In genomic region chr4:97805255-97805654, GRCm38 (mm10) we compare ENCODE assay signal across 18 mouse cellular contexts. TPM values are rescaled to one million over a fixed set of nuclear protein-coding genes. Genes with fewer than 3 reads are reported as not detected.
DNase-seq lines count a peak whose midpoint lies in the region; ATAC-seq and TF ChIP-seq lines count a peak whose summit lies in the region.
"Had no signal": no experiment of that assay in that cellular context is flagged by ENCODE, and none has a peak within 500 bp of the region (broad histone marks: within the 10 kb centered on the region; RNA-seq: fewer than 3 reads in every experiment).

No protein-coding gene starts in this region.

- H3K4me1 ChIP-seq in heart, postnatal 0 days (ENCODE audit: control insufficient read depth, insufficient read depth): peaks cover 25% of the 10 kb centered on the region
- H3K4me1 ChIP-seq in lung, embryonic 15.5 days: peaks cover 20% of the 10 kb centered on the region
- H3K4me1 ChIP-seq in forebrain, postnatal 0 days (ENCODE audit: insufficient read depth): peaks cover 10% of the 10 kb centered on the region; the same call in 1 of the 2 replicates
- H3K4me1 ChIP-seq: embryonic facial prominence, embryonic 15.5 days; intestine, embryonic 15.5 days had no signal

- TF ChIP-seq CTCF in heart, postnatal 0 days (IDR thresholded peaks at IDR 0.05; ENCODE audit: low read depth): no peak
- TF ChIP-seq CTCF in forebrain, postnatal 0 days (IDR thresholded peaks at IDR 0.05; ENCODE audit: low read depth): no peak

- H3K36me3 ChIP-seq in heart, postnatal 0 days (replicated peaks; ENCODE audit: control insufficient read depth, insufficient read depth, low read length): peaks cover 7% of the 10 kb centered on the region; the same call in 1 of the 2 replicates
- peaks cover 14% of the 10 kb centered on the region for H3K36me3 ChIP-seq in lung, embryonic 15.5 days
- no peaks in the 10 kb centered on the region for H3K36me3 ChIP-seq in forebrain, postnatal 0 days (ENCODE audit: insufficient read depth)
- H3K36me3 ChIP-seq: intestine, embryonic 15.5 days had no signal

- no peak overlapping the region for H3K9ac ChIP-seq in heart, postnatal 0 days (replicated peaks; ENCODE audit: low read depth, low read length)
- H3K9ac ChIP-seq in lung, embryonic 15.5 days: no peak overlapping the region
- no peak overlapping the region for H3K9ac ChIP-seq in forebrain, postnatal 0 days
- H3K9ac ChIP-seq: embryonic facial prominence, embryonic 15.5 days; intestine, embryonic 15.5 days; liver, embryonic 14.5 days; stomach, embryonic 15.5 days had no signal

- no peaks in the 10 kb centered on the region for H3K27me3 ChIP-seq in heart, postnatal 0 days (ENCODE audit: control insufficient read depth, insufficient read depth, low read length)
- no peaks in the 10 kb centered on the region for H3K27me3 ChIP-seq in lung, embryonic 15.5 days
- no peaks in the 10 kb centered on the region for H3K27me3 ChIP-seq in forebrain, postnatal 0 days (ENCODE audit: insufficient read depth, low read length)
- H3K27me3 ChIP-seq: embryonic facial prominence, embryonic 15.5 days; intestine, embryonic 15.5 days; stomach, embryonic 15.5 days had no signal

- 6% methylated on average over 2 of the region's 2 CpGs for WGBS in heart, postnatal 0 days
- 25% methylated on average over 2 of the region's 2 CpGs for WGBS in lung, embryonic 15.5 days
- 16% methylated on average over 2 of the region's 2 CpGs for WGBS in forebrain, postnatal 0 days

- H3K4me3 ChIP-seq in heart, postnatal 0 days (ENCODE audit: low read depth, low read length): 0 out of 2 replicates have a peak overlapping the region, but pooled peaks have one; percentile 7
- H3K4me3 ChIP-seq in lung, embryonic 15.5 days: no peak overlapping the region
- no peak overlapping the region for H3K4me3 ChIP-seq in forebrain, postnatal 0 days (ENCODE audit: low read depth, low read length)
- H3K4me3 ChIP-seq: embryonic facial prominence, embryonic 15.5 days; intestine, embryonic 15.5 days; stomach, embryonic 15.5 days had no signal

- ATAC-seq in heart, postnatal 0 days (ENCODE audit: insufficient read depth, low read depth): no peak
- no peak for ATAC-seq in lung, embryonic 15.5 days (ENCODE audit: borderline replicate concordance, extremely low read depth, low FRiP score, low TSS enrichment)
- ATAC-seq in forebrain, postnatal 0 days: peak; percentile 42; the same call in 1 of the 2 replicates
- ATAC-seq: intestine, embryonic 15.5 days had no signal

- H3K27ac ChIP-seq in heart, postnatal 0 days (ENCODE audit: low read depth): peak overlapping the region; percentile 43
- H3K27ac ChIP-seq in lung, embryonic 15.5 days: 0 out of 2 replicates have a peak overlapping the region, but pooled peaks have one; percentile 44
- H3K27ac ChIP-seq in forebrain, postnatal 0 days (ENCODE audit: low read depth, low read length): 0 out of 2 replicates have a peak overlapping the region, but pooled peaks have one; percentile 9
- H3K27ac ChIP-seq: embryonic facial prominence, embryonic 15.5 days; intestine, embryonic 15.5 days; liver, embryonic 14.5 days; stomach, embryonic 15.5 days had no signal

- TF ChIP-seq EP300 in heart, postnatal 0 days (IDR thresholded peaks at IDR 0.05; ENCODE audit: low read depth): no peak

- H3K9me3 ChIP-seq in heart, postnatal 0 days (replicated peaks; ENCODE audit: control insufficient read depth, low read length): no peaks in the 10 kb centered on the region
- H3K9me3 ChIP-seq in lung, embryonic 15.5 days: no peaks in the 10 kb centered on the region
- H3K9me3 ChIP-seq in forebrain, postnatal 0 days (ENCODE audit: low read length): no peaks in the 10 kb centered on the region
- H3K9me3 ChIP-seq: embryonic facial prominence, embryonic 15.5 days; intestine, embryonic 15.5 days; stomach, embryonic 15.5 days had no signal

- intact Hi-C loops in heart, postnatal 36 days (cut with DNase I): no loop called here

- peak; percentile 54 to 74 for DNase-seq in cerebellum, postnatal 14 days
- no peak for DNase-seq in cerebellum, adult 8-10 months
- no peak for DNase-seq in heart, postnatal 0 days (ENCODE audit: low spot score)
- no peak for DNase-seq in heart, postnatal 36 days
- DNase-seq in lung, postnatal 14 days: no peak
- no peak for DNase-seq in forebrain, postnatal 0 days
- no peak for DNase-seq in B cell, adult 2 months
- DNase-seq: adrenal gland, adult 8-10 months; kidney, postnatal 25 days; retina, postnatal 1 day; thymus, postnatal 36 days had no signal

- H3K4me2 ChIP-seq in heart, postnatal 0 days (ENCODE audit: low read depth, low read length): peak overlapping the region; percentile 18; the same call in 1 of the 2 replicates
- no peak overlapping the region for H3K4me2 ChIP-seq in lung, embryonic 15.5 days
- H3K4me2 ChIP-seq in forebrain, postnatal 0 days (ENCODE audit: low read depth): no peak overlapping the region
- H3K4me2 ChIP-seq: embryonic facial prominence, embryonic 15.5 days; intestine, embryonic 15.5 days; stomach, embryonic 15.5 days had no signal

RNA-seq across cellular contexts. Expression of gene E130114P18Rik, which starts 27.4 kb away (rescaled TPM):
- total RNA-seq in heart, postnatal 0 days (2014; rRNA removed; ENCODE audit: low replicate concordance): not detected in 2 replicates
- polyA plus RNA-seq in heart, postnatal 0 days (2015; fragmentation: Nextera tagmentation; extraction: Ambion mirVana): 0.45 and 0.52 TPM in 2 replicates
- total RNA-seq in heart, postnatal 36 days (2021): under 1 TPM in 1 of 2 experiments, not detected in 1; 0.28 TPM
- 0.44 and 0.99 TPM in 2 replicates for polyA plus RNA-seq in lung, embryonic 15.5 days (2015; fragmentation: Nextera tagmentation; extraction: Ambion mirVana)
- total RNA-seq in forebrain, postnatal 0 days (2014; rRNA removed): 12.9 and 15.2 TPM in 2 replicates
- polyA plus RNA-seq in forebrain, postnatal 0 days (2015; fragmentation: Nextera tagmentation; extraction: Ambion mirVana): 19.3 and 20.7 TPM in 2 replicates
- total RNA-seq: megakaryocyte progenitor cell, adult 5-6 weeks had no signal
- polyA plus RNA-seq: liver, embryonic 14.5 days; small intestine, adult 2 months had no signal

RNA-seq across cellular contexts. Expression of gene Nfia, which starts 32.7 kb away (rescaled TPM):
- 76.5 and 114 TPM in 2 replicates for total RNA-seq in heart, postnatal 0 days (2014; rRNA removed; ENCODE audit: low replicate concordance)
- polyA plus RNA-seq in heart, postnatal 0 days (2015; fragmentation: Nextera tagmentation; extraction: Ambion mirVana): 53.2 and 53.8 TPM in 2 replicates
- 100 to 1,000 TPM; 128 to 149 TPM for total RNA-seq in heart, postnatal 36 days (2021)
- polyA plus RNA-seq in lung, embryonic 15.5 days (2015; fragmentation: Nextera tagmentation; extraction: Ambion mirVana): 44.8 and 50.2 TPM in 2 replicates
- 44.1 and 51.2 TPM in 2 replicates for total RNA-seq in forebrain, postnatal 0 days (2014; rRNA removed)
- polyA plus RNA-seq in forebrain, postnatal 0 days (2015; fragmentation: Nextera tagmentation; extraction: Ambion mirVana): 38.2 and 57.5 TPM in 2 replicates

Comparison
In these comparisons a context has a peak if more than half of its experiments do, and no peak if none do; other contexts are left out.
1. DNase-seq: peak in cerebellum, postnatal 14 days (2 of 2); none in cerebellum, adult 8-10 months (single experiment), heart, postnatal 0 days (single experiment), heart, postnatal 36 days (0 of 2), lung, postnatal 14 days (single experiment), forebrain, postnatal 0 days (single experiment) and B cell, adult 2 months (0 of 2).
2. RNA of gene E130114P18Rik, which starts 27.4 kb away (total RNA-seq): 12.9 to 15.2 TPM in forebrain, postnatal 0 days; 0.28 TPM in heart, postnatal 36 days and not detected in heart, postnatal 0 days; every median in the first group is over 10 times any median in the second.
3. Peak in every context shown above with its lines, with median percentiles within 50 percentile points of each other: H3K27ac ChIP-seq.